Mouse (Mus musculus): Measurements from ENCODE around the gene Vegfd. TPM values are rescaled to one million over a fixed set of nuclear protein-coding genes. Genes with fewer than 3 reads are reported as not detected.

The Vegfd gene
- polyA plus RNA-seq, 1 experiment from 2014 or later, result 10.0 TPM

- H3K27ac ChIP-seq (replicated peaks; ENCODE audit: low read depth, low read length), result no peak overlapping the region
- H3K9me3 ChIP-seq (ENCODE audit: control insufficient read depth, low read length), result no peaks in the 10 kb centered on the region
- H3K4me2 ChIP-seq (ENCODE audit: low read depth, low read length), result no peak overlapping the region
- ATAC-seq (ENCODE audit: low read depth) (no peak), DNase-seq (ENCODE audit: low spot score) (no peak)
- H3K9ac ChIP-seq (ENCODE audit: low read depth, low read length), result no peak overlapping the region
- 83% methylated on average over 3 of the region's 3 CpGs for WGBS
- no peaks in the 10 kb centered on the region for H3K36me3 ChIP-seq (ENCODE audit: control insufficient read depth, insufficient read depth, low read length)
- no peaks in the 10 kb centered on the region for H3K27me3 ChIP-seq (replicated peaks; ENCODE audit: control insufficient read depth, insufficient read depth, low read length)
- H3K4me3 ChIP-seq (ENCODE audit: low read depth, low read length), result no peak overlapping the region
- no peaks in the 10 kb centered on the region for H3K4me1 ChIP-seq (ENCODE audit: control insufficient read depth, insufficient read depth, low read length)
Observed at GRCm38 (mm10) chrX:164408301-164408927, 35.2 kb downstream of the Vegfd start.

GRCm38 (mm10) chrX:164410562-164410961 lies 37.4 kb downstream of the Vegfd start:
- WGBS, result 88% methylated on average over 1 of the region's 1 CpGs
- Histone ChIP-seq H3K36me3 (ENCODE audit: control insufficient read depth, insufficient read depth, low read length) (no peaks in the 10 kb centered on the region), H3K9me3 (ENCODE audit: control insufficient read depth, low read length) (no peaks in the 10 kb centered on the region), H3K27ac (replicated peaks; ENCODE audit: low read depth, low read length) (no peak overlapping the region), H3K27me3 (replicated peaks; ENCODE audit: control insufficient read depth, insufficient read depth, low read length) (no peaks in the 10 kb centered on the region), H3K4me2 (ENCODE audit: low read depth, low read length) (no peak overlapping the region), H3K9ac (ENCODE audit: low read depth, low read length) (no peak overlapping the region), H3K4me3 (ENCODE audit: low read depth, low read length) (no peak overlapping the region), H3K4me1 (ENCODE audit: control insufficient read depth, insufficient read depth, low read length) (no peaks in the 10 kb centered on the region)
- DNase-seq (ENCODE audit: low spot score) (no peak), ATAC-seq (ENCODE audit: low read depth) (no peak)

DNA sequence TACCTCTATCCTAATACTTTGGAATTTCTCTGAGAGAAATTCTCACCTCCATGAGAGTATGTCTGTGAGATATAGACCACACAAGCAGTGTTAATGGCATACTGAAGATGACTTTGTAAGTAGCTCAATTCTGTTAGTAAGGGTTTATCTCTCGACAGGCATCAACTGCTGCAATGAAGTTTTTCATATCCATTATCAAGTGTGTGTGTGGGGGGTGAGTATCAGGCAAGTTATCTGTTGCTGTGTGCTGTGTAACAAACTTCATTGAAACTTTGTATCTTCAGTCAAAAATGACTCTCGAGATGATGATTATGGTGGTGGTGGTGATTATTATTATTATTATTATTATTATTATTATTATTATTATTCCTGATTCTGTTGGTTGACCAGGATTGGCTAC lies 43.6 kb downstream of the Vegfd start:
- Histone ChIP-seq H3K4me3 (ENCODE audit: low read depth, low read length) (no peak overlapping the region), H3K36me3 (ENCODE audit: control insufficient read depth, insufficient read depth, low read length) (no peaks in the 10 kb centered on the region), H3K4me2 (ENCODE audit: low read depth, low read length) (no peak overlapping the region), H3K9ac (ENCODE audit: low read depth, low read length) (no peak overlapping the region), H3K27ac (replicated peaks; ENCODE audit: low read depth, low read length) (no peak overlapping the region), H3K4me1 (ENCODE audit: control insufficient read depth, insufficient read depth, low read length) (no peaks in the 10 kb centered on the region), H3K27me3 (replicated peaks; ENCODE audit: control insufficient read depth, insufficient read depth, low read length) (0 out of 2 replicates have a peak, but pooled peaks cover 16% of the 10 kb centered on the region), H3K9me3 (ENCODE audit: control insufficient read depth, low read length) (no peaks in the 10 kb centered on the region)
- DNase-seq (ENCODE audit: low spot score) (no peak), ATAC-seq (ENCODE audit: low read depth) (no peak)
- WGBS, result 83% methylated on average over 2 of the region's 2 CpGs

DNA sequence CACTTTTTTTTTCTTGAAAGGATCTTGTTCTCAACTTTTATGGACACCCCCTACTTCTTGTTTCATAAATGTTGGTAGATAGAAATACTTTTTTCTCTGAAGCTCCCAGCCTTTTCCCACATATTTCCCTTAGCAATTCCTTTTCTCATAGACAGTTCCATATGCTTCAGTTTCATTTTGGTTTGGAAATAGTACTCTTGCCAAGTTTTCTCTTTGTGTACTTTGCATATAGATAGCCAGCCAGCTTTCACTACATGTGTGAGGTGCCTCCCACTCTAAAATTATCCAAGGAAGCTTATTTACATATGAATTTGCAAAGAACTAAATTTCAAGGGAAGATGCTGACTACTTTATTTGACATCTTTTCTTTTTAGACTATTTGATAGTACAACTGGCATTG lies 44.8 kb downstream of the Vegfd start:
- Histone ChIP-seq H3K4me1 (ENCODE audit: control insufficient read depth, insufficient read depth, low read length) (no peaks in the 10 kb centered on the region), H3K9me3 (ENCODE audit: control insufficient read depth, low read length) (no peaks in the 10 kb centered on the region), H3K4me2 (ENCODE audit: low read depth, low read length) (no peak overlapping the region), H3K4me3 (ENCODE audit: low read depth, low read length) (no peak overlapping the region), H3K27me3 (replicated peaks; ENCODE audit: control insufficient read depth, insufficient read depth, low read length) (0 out of 2 replicates have a peak, but pooled peaks cover 17% of the 10 kb centered on the region), H3K27ac (replicated peaks; ENCODE audit: low read depth, low read length) (no peak overlapping the region), H3K36me3 (ENCODE audit: control insufficient read depth, insufficient read depth, low read length) (peaks cover 5% of the 10 kb centered on the region; the same call in 1 of the 2 replicates), H3K9ac (ENCODE audit: low read depth, low read length) (no peak overlapping the region)
- DNase-seq (ENCODE audit: low spot score), result no peak
- no peak for ATAC-seq (ENCODE audit: low read depth)

- Histone ChIP-seq H3K36me3 (ENCODE audit: control insufficient read depth, insufficient read depth, low read length) (peaks cover 9% of the 10 kb centered on the region; the same call in 1 of the 2 replicates), H3K9me3 (ENCODE audit: control insufficient read depth, low read length) (no peaks in the 10 kb centered on the region), H3K27me3 (replicated peaks; ENCODE audit: control insufficient read depth, insufficient read depth, low read length) (peaks cover 17% of the 10 kb centered on the region; the same call in 1 of the 2 replicates), H3K4me1 (ENCODE audit: control insufficient read depth, insufficient read depth, low read length) (no peaks in the 10 kb centered on the region), H3K4me3 (ENCODE audit: low read depth, low read length) (peak within 1 kb of the TSS; percentile 55), H3K9ac (ENCODE audit: low read depth, low read length) (peak within 1 kb of the TSS; percentile 76), H3K27ac (replicated peaks; ENCODE audit: low read depth, low read length) (no peak within 1 kb of the TSS; the same call in 1 of the 2 replicates), H3K4me2 (ENCODE audit: low read depth, low read length) (peak within 1 kb of the TSS; percentile 55)
- 27% methylated on average over 39 of the region's 40 CpGs for WGBS
- DNase-seq (ENCODE audit: low spot score) (peak; percentile 99), ATAC-seq (ENCODE audit: low read depth) (peak; percentile 99)
Observed at GRCm38 (mm10) chrX:164419471-164419939, 46.3 kb downstream of the Vegfd start, which contains the start of gene Piga. Piga (plus strand) TSS chrX:164419787.

GRCm38 (mm10) chrX:164419955-164420354 lies 46.8 kb downstream of the Vegfd start:
- H3K27me3 ChIP-seq (replicated peaks; ENCODE audit: control insufficient read depth, insufficient read depth, low read length), result peaks cover 17% of the 10 kb centered on the region; the same call in 1 of the 2 replicates
- ATAC-seq (ENCODE audit: low read depth) (peak; percentile 7; the same call in 1 of the 2 replicates), DNase-seq (ENCODE audit: low spot score) (no peak)
- H3K4me2 ChIP-seq (ENCODE audit: low read depth, low read length), result peak overlapping the region; percentile 55
- no peak overlapping the region; the same call in 1 of the 2 replicates for H3K27ac ChIP-seq (replicated peaks; ENCODE audit: low read depth, low read length)
- peak overlapping the region; percentile 76 for H3K9ac ChIP-seq (ENCODE audit: low read depth, low read length)
- H3K4me1 ChIP-seq (ENCODE audit: control insufficient read depth, insufficient read depth, low read length), result no peaks in the 10 kb centered on the region
- 25% methylated on average over 11 of the region's 13 CpGs for WGBS
- H3K36me3 ChIP-seq (ENCODE audit: control insufficient read depth, insufficient read depth, low read length), result peaks cover 9% of the 10 kb centered on the region; the same call in 1 of the 2 replicates
- H3K4me3 ChIP-seq (ENCODE audit: low read depth, low read length), result peak overlapping the region; percentile 55
- no peaks in the 10 kb centered on the region for H3K9me3 ChIP-seq (ENCODE audit: control insufficient read depth, low read length)

GRCm38 (mm10) chrX:164420518-164420917 lies 47.3 kb downstream of the Vegfd start:
- Histone ChIP-seq H3K9ac (ENCODE audit: low read depth, low read length) (peak overlapping the region; percentile 76), H3K36me3 (ENCODE audit: control insufficient read depth, insufficient read depth, low read length) (peaks cover 9% of the 10 kb centered on the region; the same call in 1 of the 2 replicates), H3K27me3 (replicated peaks; ENCODE audit: control insufficient read depth, insufficient read depth, low read length) (peaks cover 17% of the 10 kb centered on the region; the same call in 1 of the 2 replicates), H3K9me3 (ENCODE audit: control insufficient read depth, low read length) (no peaks in the 10 kb centered on the region), H3K4me1 (ENCODE audit: control insufficient read depth, insufficient read depth, low read length) (no peaks in the 10 kb centered on the region), H3K27ac (replicated peaks; ENCODE audit: low read depth, low read length) (no peak overlapping the region), H3K4me2 (ENCODE audit: low read depth, low read length) (peak overlapping the region; percentile 55), H3K4me3 (ENCODE audit: low read depth, low read length) (peak overlapping the region; percentile 55)
- WGBS, result 42% methylated on average over 3 of the region's 3 CpGs
- ATAC-seq (ENCODE audit: low read depth) (no peak), DNase-seq (ENCODE audit: low spot score) (no peak)

DNA sequence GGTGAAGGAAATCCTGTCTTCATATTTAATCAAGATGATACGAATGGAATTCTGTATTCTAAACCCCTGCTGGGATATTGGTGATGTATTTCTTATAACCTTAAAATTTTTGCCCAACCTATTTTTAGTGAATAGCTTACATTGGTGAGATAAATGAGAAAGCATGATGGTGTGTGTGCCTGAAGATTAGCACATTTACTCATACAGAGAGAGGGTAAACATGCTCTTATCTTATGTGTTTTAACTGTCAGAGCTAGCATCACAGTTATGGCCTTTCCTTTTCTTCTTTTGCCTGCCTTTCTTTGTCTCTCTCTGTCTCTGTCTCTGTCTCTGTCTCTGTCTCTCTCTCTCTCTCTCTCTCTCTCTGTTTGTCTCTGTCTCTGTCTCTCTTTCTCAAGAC lies 51.6 kb downstream of the Vegfd start:
- Histone ChIP-seq H3K9me3 (ENCODE audit: control insufficient read depth, low read length) (no peaks in the 10 kb centered on the region), H3K27me3 (replicated peaks; ENCODE audit: control insufficient read depth, insufficient read depth, low read length) (peaks cover 11% of the 10 kb centered on the region; the same call in 1 of the 2 replicates), H3K4me1 (ENCODE audit: control insufficient read depth, insufficient read depth, low read length) (no peaks in the 10 kb centered on the region), H3K9ac (ENCODE audit: low read depth, low read length) (no peak overlapping the region), H3K36me3 (ENCODE audit: control insufficient read depth, insufficient read depth, low read length) (peaks cover 16% of the 10 kb centered on the region; the same call in 1 of the 2 replicates), H3K4me2 (ENCODE audit: low read depth, low read length) (no peak overlapping the region), H3K27ac (replicated peaks; ENCODE audit: low read depth, low read length) (no peak overlapping the region), H3K4me3 (ENCODE audit: low read depth, low read length) (no peak overlapping the region)
- 77% methylated on average over 1 of the region's 1 CpGs for WGBS
- DNase-seq (ENCODE audit: low spot score) (no peak), ATAC-seq (ENCODE audit: low read depth) (no peak)

All from embryonic facial prominence, embryonic 14.5 days (tissue).